Mouse (Mus musculus) MEL (cell line): ENCODE results near the gene Unc13a. TPM values are rescaled to one million over a fixed set of nuclear protein-coding genes. Genes with fewer than 3 reads are reported as not detected.
A peak's percentile ranks its signal among the peaks of the same experiment; 100 is the strongest.

Source experiments
- DNase-seq: peaks from one replicate; pipeline ENCODE4 v3.0.0; 2011; ENCODE audit warnings: low read depth, low spot score
- H3K27ac ChIP-seq: 2 replicates; pipeline ENCODE4 v1.5.1; 2012; ENCODE audit warnings: low read depth, mild to moderate bottlenecking, control low read depth, low read length, moderate library complexity; ENCODE audit not compliant: control insufficient read depth
- H3K27me3 ChIP-seq, 2 experiments: fragments of 150-350 bp in 1 of 2; sonication (generic) in 1 of 2; 2 replicates each; pipeline ENCODE4 v1.6.1; 2012; ENCODE audit warnings: low read length in 2 of 2, mild to moderate bottlenecking in 2 of 2, improper control_type of control experiment in 1 of 2, moderate library complexity in 1 of 2; ENCODE audit not compliant: insufficient read depth in 2 of 2, control insufficient read depth in 1 of 2
- H3K36me3 ChIP-seq, 2 experiments: 2 replicates each; pipeline ENCODE4 v1.6.1; 2012 to 2014; ENCODE audit warnings: low read length in 2 of 2, improper control_type of control experiment in 1 of 2, inconsistent platforms in 1 of 2, mild to moderate bottlenecking in 1 of 2; ENCODE audit not compliant: insufficient read depth in 2 of 2, control insufficient read depth in 1 of 2
- H3K4me1 ChIP-seq, 2 experiments: fragments of 150-350 bp in 1 of 2; sonication (generic) in 1 of 2; 2 replicates each; pipeline ENCODE4 v1.6.1; 2012; ENCODE audit warnings: low read length in 2 of 2, improper control_type of control experiment in 1 of 2, mild to moderate bottlenecking in 1 of 2; ENCODE audit not compliant: insufficient read depth in 2 of 2, control insufficient read depth in 1 of 2
- H3K4me3 ChIP-seq, 2 experiments: fragments of 150-350 bp in 1 of 2; sonication (generic) in 1 of 2; 2 replicates each; pipeline ENCODE4 v1.5.1; 2012; ENCODE audit warnings: low read depth in 2 of 2, low read length in 2 of 2, mild to moderate bottlenecking in 2 of 2, moderate library complexity in 2 of 2, control low read depth in 1 of 2, improper control_type of control experiment in 1 of 2; ENCODE audit not compliant: control insufficient read depth in 1 of 2, insufficient read depth in 1 of 2
- H3K79me2 ChIP-seq: 2 replicates; pipeline ENCODE4 v1.6.1; 2012; ENCODE audit warnings: mild to moderate bottlenecking, low read length, moderate library complexity; ENCODE audit not compliant: control insufficient read depth, poor library complexity, insufficient read depth
- H3K9ac ChIP-seq: 2 replicates; pipeline ENCODE4 v1.6.1; 2012; ENCODE audit warnings: low read depth, mild to moderate bottlenecking, control low read depth, low read length, moderate library complexity; ENCODE audit not compliant: control insufficient read depth, poor library complexity, severe bottlenecking
- H3K9me3 ChIP-seq: fragments of 150-350 bp; sonication (generic); replicated peaks from 2 replicates; pipeline ENCODE4 v1.6.1; 2012; ENCODE audit warnings: mild to moderate bottlenecking, low read length, improper control_type of control experiment, moderate library complexity; ENCODE audit not compliant: insufficient read depth
- BHLHE40 ChIP-seq: IDR thresholded peaks from 2 replicates; pipeline ENCODE4 v1.6.1; 2012; ENCODE audit warnings: low read depth, mild to moderate bottlenecking, inconsistent platforms, low read length, improper control_type of control experiment, borderline replicate concordance
- CHD2 ChIP-seq: IDR thresholded peaks from 2 replicates; pipeline ENCODE4 v1.6.1; 2011; ENCODE audit warnings: low read length, improper control_type of control experiment
- CTCF ChIP-seq, 3 experiments: IDR thresholded peaks in 2 of 3; conservative IDR thresholded peaks in 1 of 3; 2 replicates each; pipeline ENCODE4 v1.5.1; 2011 to 2012; ENCODE audit warnings: low read length in 3 of 3, low read depth in 2 of 3, mild to moderate bottlenecking in 2 of 3, improper control_type of control experiment in 1 of 3, inconsistent platforms in 1 of 3, mixed read lengths in 1 of 3, moderate library complexity in 1 of 3; ENCODE audit not compliant: control insufficient read depth in 1 of 3, insufficient read depth in 1 of 3, poor library complexity in 1 of 3, severe bottlenecking in 1 of 3
- E2F4 ChIP-seq: IDR thresholded peaks from 2 replicates; pipeline ENCODE4 v1.6.1; 2011; ENCODE audit warnings: low read depth, low read length, improper control_type of control experiment, borderline replicate concordance
- EP300 ChIP-seq, 2 experiments: IDR thresholded peaks; 2 replicates each; pipeline ENCODE4 v1.6.1; 2011; ENCODE audit warnings: improper control_type of control experiment in 2 of 2, low read length in 2 of 2, low read depth in 1 of 2, mild to moderate bottlenecking in 1 of 2
- GABPA ChIP-seq: IDR thresholded peaks from 2 replicates; pipeline ENCODE4 v1.6.1; 2012; ENCODE audit warnings: low read depth, mild to moderate bottlenecking, inconsistent platforms, low read length, improper control_type of control experiment, moderate library complexity
- GATA1 ChIP-seq: IDR thresholded peaks from 2 replicates; pipeline ENCODE4 v1.6.1; 2011; ENCODE audit warnings: low read depth, low read length, improper control_type of control experiment
- HCFC1 ChIP-seq: IDR thresholded peaks from 2 replicates; pipeline ENCODE4 v1.6.1; 2012; ENCODE audit warnings: low read depth, mild to moderate bottlenecking, inconsistent platforms, low read length, improper control_type of control experiment, moderate library complexity
- JUND ChIP-seq: IDR thresholded peaks from 2 replicates; pipeline ENCODE4 v1.6.1; 2011; ENCODE audit warnings: low read depth, mild to moderate bottlenecking, improper control_type of control experiment, low read length
- MAX ChIP-seq: IDR thresholded peaks from 2 replicates; pipeline ENCODE4 v1.6.1; 2011; ENCODE audit warnings: low read length, improper control_type of control experiment
- MAZ ChIP-seq: IDR thresholded peaks from 2 replicates; pipeline ENCODE4 v1.6.1; 2012; ENCODE audit warnings: low read depth, mild to moderate bottlenecking, inconsistent platforms, low read length, improper control_type of control experiment
- MEF2A ChIP-seq: IDR thresholded peaks from 2 replicates; pipeline ENCODE4 v1.6.1; 2014; ENCODE audit warnings: low read depth, mild to moderate bottlenecking, inconsistent platforms, low read length, improper control_type of control experiment; ENCODE audit not compliant: poor library complexity, insufficient replicate concordance, severe bottlenecking; ENCODE audit errors: extremely low read depth
- MYB ChIP-seq: IDR thresholded peaks from 2 replicates; pipeline ENCODE4 v1.6.1; 2011; ENCODE audit warnings: mild to moderate bottlenecking, low read depth, low read length, improper control_type of control experiment
- MYC ChIP-seq: IDR thresholded peaks from 2 replicates; pipeline ENCODE4 v1.6.1; 2011; ENCODE audit warnings: low read depth, mild to moderate bottlenecking, low read length, improper control_type of control experiment, moderate library complexity
- NELFE ChIP-seq: IDR thresholded peaks from 2 replicates; pipeline ENCODE4 v1.6.1; 2011; ENCODE audit warnings: low read depth, low read length, improper control_type of control experiment
- POLR2A ChIP-seq, 2 experiments: IDR thresholded peaks; 2 replicates each; pipeline ENCODE4 v1.6.1; 2011 to 2012; ENCODE audit warnings: low read length in 2 of 2, mild to moderate bottlenecking in 2 of 2, control low read depth in 1 of 2, improper control_type of control experiment in 1 of 2, low read depth in 1 of 2, moderate library complexity in 1 of 2; ENCODE audit not compliant: control insufficient read depth in 1 of 2, insufficient read depth in 1 of 2, poor library complexity in 1 of 2
- POLR2AphosphoS5 ChIP-seq: IDR thresholded peaks from 2 replicates; pipeline ENCODE4 v1.6.1; 2012; ENCODE audit warnings: low read depth, borderline replicate concordance, mild to moderate bottlenecking, inconsistent platforms, low read length, moderate library complexity, mixed read lengths
- SMC3 ChIP-seq: IDR thresholded peaks from 2 replicates; pipeline ENCODE4 v1.6.1; 2011; ENCODE audit warnings: low read depth, low read length, improper control_type of control experiment
- TBP ChIP-seq: IDR thresholded peaks from 2 replicates; pipeline ENCODE4 v1.8.0; 2011; ENCODE audit warnings: low read depth, low read length, improper control_type of control experiment
- TCF12 ChIP-seq: IDR thresholded peaks from 2 replicates; pipeline ENCODE4 v1.6.1; 2014; ENCODE audit warnings: low read depth, mild to moderate bottlenecking, inconsistent platforms, low read length, improper control_type of control experiment, moderate library complexity
- USF1 ChIP-seq: IDR thresholded peaks from 2 replicates; pipeline ENCODE4 v1.6.1; 2014; ENCODE audit warnings: low read depth, mild to moderate bottlenecking, inconsistent platforms, low read length, improper control_type of control experiment, moderate library complexity
- USF2 ChIP-seq, 2 experiments: IDR thresholded peaks; 2 replicates each; pipeline ENCODE4 v1.6.1; 2011 to 2012; ENCODE audit warnings: improper control_type of control experiment in 2 of 2, low read length in 2 of 2, borderline replicate concordance in 1 of 2, inconsistent platforms in 1 of 2, low read depth in 1 of 2, mild to moderate bottlenecking in 1 of 2; ENCODE audit not compliant: insufficient read depth in 1 of 2
- ZC3H11A ChIP-seq: IDR thresholded peaks from 2 replicates; pipeline ENCODE4 v1.6.1; 2012; ENCODE audit warnings: low read depth, mild to moderate bottlenecking, inconsistent platforms, low read length, improper control_type of control experiment
- ZMIZ1 ChIP-seq: IDR thresholded peaks from 2 replicates; pipeline ENCODE4 v1.6.1; 2012; ENCODE audit warnings: low read depth, mild to moderate bottlenecking, inconsistent platforms, low read length, improper control_type of control experiment, moderate library complexity
- polyA plus RNA-seq, 2 experiments: library from polyadenylated mRNA; stranded (reverse) in 1 of 2; unstranded in 1 of 2; fragments of >175 nt in 1 of 2; fragments of >200 nt in 1 of 2; gene quantifications; 2 replicates each; pipeline versions ENCODE4 v1.2.1 to v1.2.4; 2012; ENCODE audit warnings: low replicate concordance in 2 of 2, low read depth in 1 of 2; ENCODE audit not compliant: insufficient read length in 2 of 2, insufficient read depth in 1 of 2, missing spikeins in 1 of 2
- total RNA-seq: library from RNA; depleted of rRNA; stranded (reverse); fragments of 300-350 nt; gene quantifications from 2 replicates; pipeline ENCODE4 v1.2.3, GENCODE M21; 2012

Unc13a gene
- total and polyA plus RNA-seq, 3 experiments: 0.81 to 3.6 TPM; not detected in 1

DNA sequence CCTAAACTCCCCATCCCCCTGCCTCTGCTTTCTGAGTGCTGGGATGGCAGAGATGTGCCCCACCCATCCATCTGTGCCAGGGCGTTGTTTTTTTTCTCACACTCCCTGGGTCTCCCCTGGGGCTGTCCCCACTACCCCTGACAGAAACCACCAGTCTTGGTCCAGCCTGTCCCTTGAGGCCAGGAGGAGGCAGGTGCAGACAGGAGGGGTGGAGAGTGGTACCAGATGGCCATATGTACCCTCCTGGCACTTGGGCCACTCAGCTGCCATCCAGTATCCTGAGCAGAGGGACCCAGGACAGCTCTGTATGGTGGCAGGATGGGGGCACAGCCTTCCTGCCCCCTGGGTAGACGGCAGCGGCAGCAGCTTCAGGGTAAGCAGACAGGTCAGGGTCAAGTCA is 74.1 kb downstream of the Unc13a start, which contains the start of gene Fam129c:
Gene Fam129c, plus strand, starts transcription at position 198 of the 400 bp plus-strand sequence.
- Histone ChIP-seq H3K27ac (peak within 1 kb of the TSS; percentile 3; the same call in 1 of the 2 replicates), H3K36me3 (peaks cover 0 to 12% of the 10 kb centered on the region in 2 experiments; a peak in 3 of 4 replicates), H3K79me2 (peaks cover 13% of the 10 kb centered on the region), H3K9ac (no peak within 1 kb of the TSS), H3K9me3 (no peaks in the 10 kb centered on the region), H3K27me3 (no peaks in the 10 kb centered on the region), H3K4me3 (no peak within 1 kb of the TSS), H3K4me1 (peaks cover 9 to 24% of the 10 kb centered on the region in 2 experiments)
- DNase-seq: no peak
- TF ChIP-seq TBP (no peak), ZC3H11A (no peak), MAX (no peak), ZMIZ1 (no peak), CTCF (IDR thresholded peaks at IDR 0.05 in 2 of 3, conservative IDR thresholded peaks at IDR 0.05 in 1 of 3; ENCODE audit: control insufficient read depth in 1 of 3, insufficient read depth in 1 of 3, low read depth in 2 of 3, low read length in 3 of 3, poor library complexity in 1 of 3, severe bottlenecking in 1 of 3) (no peak), BHLHE40 (no peak), SMC3 (no peak), USF2 (IDR thresholded peaks at IDR 0.05; ENCODE audit: borderline replicate concordance in 1 of 2, insufficient read depth in 1 of 2, low read depth in 1 of 2, low read length in 2 of 2) (no peak), GABPA (no peak), NELFE (no peak), MYB (no peak), MAZ (no peak), E2F4 (no peak), MYC (no peak), TCF12 (no peak), MEF2A (no peak), JUND (no peak), POLR2AphosphoS5 (no peak)

DNA sequence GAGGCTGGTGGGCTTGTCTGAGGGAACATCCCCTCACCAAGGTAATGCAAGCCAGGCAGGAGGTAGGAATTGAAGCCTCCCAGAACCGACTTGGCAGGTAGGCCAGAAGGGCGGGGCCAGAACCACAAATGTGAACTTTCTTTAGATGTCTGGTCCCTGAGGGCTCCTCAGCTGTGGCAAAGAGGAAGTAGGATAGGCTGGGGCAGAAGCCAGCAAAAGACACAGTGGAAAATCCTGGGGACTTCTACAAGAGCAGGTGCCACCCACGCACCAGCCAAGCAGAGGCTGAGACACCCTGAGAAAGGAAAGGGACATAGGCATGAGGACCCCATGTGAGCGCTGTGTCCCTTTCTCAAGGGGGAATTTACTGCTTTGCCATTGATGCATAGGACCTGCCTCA is 74.8 kb downstream of the Unc13a start:
- peaks cover 9 to 24% of the 10 kb centered on the region in 2 experiments for H3K4me1 ChIP-seq
- H3K36me3 ChIP-seq: peaks cover 0 to 12% of the 10 kb centered on the region in 2 experiments; a peak in 3 of 4 replicates
- no peak overlapping the region for H3K9ac ChIP-seq
- no peaks in the 10 kb centered on the region for H3K9me3 ChIP-seq
- H3K79me2 ChIP-seq: peaks cover 17% of the 10 kb centered on the region
- H3K27ac ChIP-seq: no peak overlapping the region
- TF ChIP-seq ZMIZ1 (no peak), SMC3 (no peak), EP300 (IDR thresholded peaks at IDR 0.05; ENCODE audit: low read depth in 1 of 2, low read length in 2 of 2) (no peak), CHD2 (no peak), JUND (no peak), USF1 (no peak), HCFC1 (no peak), POLR2AphosphoS5 (no peak), GABPA (no peak), POLR2A (IDR thresholded peaks at IDR 0.05; ENCODE audit: control insufficient read depth in 1 of 2, insufficient read depth in 1 of 2, low read depth in 1 of 2, low read length in 2 of 2, poor library complexity in 1 of 2) (no peak), GATA1 (no peak)
- no peak overlapping the region for H3K4me3 ChIP-seq
- H3K27me3 ChIP-seq: no peaks in the 10 kb centered on the region
- DNase-seq: peak; percentile 85
